Mouse (Mus musculus) G1E (cell line): ENCODE results near the gene Gucd1. TPM values are rescaled to one million over a fixed set of nuclear protein-coding genes. Genes with fewer than 3 reads are reported as not detected.

Experiments
- ATAC-seq: 2 replicates; pipeline ENCODE4 v1.8.0; 2016; ENCODE audit warnings: mild to moderate bottlenecking; ENCODE audit not compliant: insufficient number of reproducible peaks, poor library complexity, low FRiP score, severe bottlenecking; ENCODE audit errors: extremely low read depth
- DNase-seq: peaks from one replicate; pipeline ENCODE4 v3.0.0; 2012; ENCODE audit warnings: low spot score
- H3K27me3 ChIP-seq: 2 replicates; pipeline ENCODE4 v1.6.1; 2012; ENCODE audit warnings: mild to moderate bottlenecking, low read length, inconsistent platforms; ENCODE audit not compliant: insufficient read depth
- H3K36me3 ChIP-seq: replicated peaks from 2 replicates; pipeline ENCODE3; 2012; ENCODE audit warnings: mild to moderate bottlenecking, inconsistent platforms
- H3K4me1 ChIP-seq: 2 replicates; pipeline ENCODE4 v1.6.1; 2012; ENCODE audit warnings: low read depth, low read length, inconsistent platforms, mixed read lengths; ENCODE audit not compliant: insufficient read depth
- H3K4me3 ChIP-seq: 2 replicates; pipeline ENCODE4 v1.5.1; 2012; ENCODE audit warnings: low read depth, mild to moderate bottlenecking, inconsistent platforms, low read length, moderate library complexity, mixed read lengths
- H3K9me3 ChIP-seq: replicated peaks from 2 replicates; pipeline ENCODE4 v1.6.1; 2012; ENCODE audit warnings: inconsistent platforms
- CTCF ChIP-seq: IDR thresholded peaks from 2 replicates; pipeline ENCODE4 v1.5.1; 2012; ENCODE audit warnings: low read depth, low read length, inconsistent platforms, mixed read lengths
- GATA1 ChIP-seq: IDR thresholded peaks from 2 replicates; pipeline ENCODE4 v1.6.1; 2012; ENCODE audit warnings: borderline replicate concordance, low read length, inconsistent platforms, mixed read lengths
- GATA2 ChIP-seq: IDR thresholded peaks from 2 replicates; pipeline ENCODE4 v1.6.1; 2012; ENCODE audit warnings: low read depth, low read length, inconsistent platforms, borderline replicate concordance
- POLR2AphosphoS5 ChIP-seq: IDR thresholded peaks from 2 replicates; pipeline ENCODE4 v1.6.1; 2012; ENCODE audit warnings: low read depth, low read length, inconsistent platforms; ENCODE audit not compliant: insufficient replicate concordance
- TAL1 ChIP-seq: conservative IDR thresholded peaks from 2 replicates; pipeline ENCODE4 v1.6.1; 2012; ENCODE audit warnings: low read depth, low read length, inconsistent platforms, mixed read lengths
- polyA plus RNA-seq: library from polyadenylated mRNA; stranded (reverse); fragments of >175 nt; gene quantifications from 2 replicates; pipeline ENCODE4 v1.2.3, GENCODE M21; 2012
- total RNA-seq, 2 experiments: library from RNA; stranded (forward) in 1 of 2; stranded (reverse) in 1 of 2; fragments of 200-1000 nt in 1 of 2; fragments of >200 nt in 1 of 2; fragmentation: Nextera tagmentation in 1 of 2; gene quantifications; 2 replicates each; pipeline ENCODE4 v1.2.3; 2014 to 2017

Gene Gucd1
- total and polyA plus RNA-seq, 3 experiments = 15.8 to 41.7 (median 26.1) TPM

DNA sequence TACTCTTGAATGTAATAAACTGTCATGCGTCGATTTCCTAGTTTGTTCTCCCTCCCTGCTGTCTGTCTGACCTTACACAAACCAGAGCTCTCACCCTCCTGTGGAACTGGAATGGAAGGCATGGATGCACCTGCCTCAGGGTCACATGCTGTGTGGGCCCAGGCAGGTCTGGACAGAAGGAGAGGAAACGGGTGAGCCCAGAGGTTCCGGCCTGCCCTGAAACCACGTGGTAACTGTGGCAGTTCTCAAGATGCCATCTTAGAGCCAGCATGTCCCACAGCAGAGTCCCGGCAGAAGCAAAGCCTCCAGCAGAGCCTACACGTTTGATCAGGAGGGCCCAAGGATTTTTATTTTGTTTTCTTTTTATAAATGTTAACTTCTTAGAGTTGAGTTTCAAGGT is 205.4 kb downstream of the Gucd1 start:
- peaks cover 59% of the 10 kb centered on the region for H3K36me3 ChIP-seq
- no peak for ATAC-seq
- TF ChIP-seq POLR2AphosphoS5 (no peak), GATA1 (no peak), TAL1 (no peak), GATA2 (no peak), CTCF (no peak)

DNA sequence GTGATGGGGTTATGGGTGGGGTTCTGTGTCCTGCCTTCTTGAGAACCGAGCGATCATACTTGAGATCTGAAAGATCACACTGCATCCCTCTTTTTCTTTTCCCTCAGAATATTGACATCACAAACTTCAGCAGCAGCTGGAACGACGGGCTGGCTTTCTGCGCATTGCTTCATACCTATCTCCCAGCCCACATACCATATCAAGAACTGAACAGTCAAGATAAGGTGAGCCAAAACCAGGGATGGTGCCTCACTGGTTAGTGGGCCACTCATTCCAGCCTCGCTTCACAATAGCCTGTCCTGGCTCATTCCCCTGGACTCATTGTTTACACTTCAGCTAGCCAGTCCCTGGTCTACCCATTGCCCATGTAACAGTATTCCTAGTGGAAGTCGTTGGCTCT is 210.6 kb downstream of the Gucd1 start:
- TF ChIP-seq GATA2 (no peak), GATA1 (no peak), POLR2AphosphoS5 (no peak), TAL1 (no peak), CTCF (no peak)
- DNase-seq (no peak), ATAC-seq (no peak)
- Histone ChIP-seq H3K4me1 (peaks cover 13% of the 10 kb centered on the region), H3K4me3 (no peak overlapping the region), H3K36me3 (peaks cover 99% of the 10 kb centered on the region), H3K9me3 (no peaks in the 10 kb centered on the region), H3K27me3 (no peaks in the 10 kb centered on the region)

More for the DNA sequence above, 205.4 kb downstream of the Gucd1 start:
- peaks cover under 1% of the 10 kb centered on the region; the same call in 1 of the 2 replicates for H3K27me3 ChIP-seq
- no peak for DNase-seq
- H3K4me3 ChIP-seq = no peak overlapping the region
- H3K4me1 ChIP-seq = no peaks in the 10 kb centered on the region
- H3K9me3 ChIP-seq = no peaks in the 10 kb centered on the region; the same call in 1 of the 2 replicates

DNA sequence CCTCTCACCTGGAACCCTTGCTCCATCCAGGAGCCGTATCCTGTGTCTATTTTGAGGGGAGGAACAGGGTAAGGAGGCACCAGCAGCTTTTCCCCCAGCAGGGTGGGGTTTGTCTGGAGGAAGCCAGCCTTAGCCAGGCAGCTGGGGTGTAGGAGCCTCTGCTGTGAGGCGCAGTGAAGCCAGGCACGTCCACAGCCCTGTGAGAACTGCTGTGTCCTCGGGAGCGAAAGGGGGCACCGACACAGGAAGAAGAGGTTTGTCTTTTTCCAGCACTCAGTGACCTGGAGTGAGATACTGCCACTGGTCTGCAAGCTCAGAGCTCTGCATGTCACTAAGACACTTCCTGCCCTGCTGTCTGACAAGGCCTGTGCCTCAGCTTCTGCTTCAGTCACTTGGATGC is 213.4 kb downstream of the Gucd1 start:
- no peak overlapping the region for H3K4me3 ChIP-seq
- peaks cover 94% of the 10 kb centered on the region for H3K36me3 ChIP-seq
- no peaks in the 10 kb centered on the region for H3K27me3 ChIP-seq
- no peak for ATAC-seq
- H3K9me3 ChIP-seq = no peaks in the 10 kb centered on the region
- TF ChIP-seq TAL1 (no peak), POLR2AphosphoS5 (no peak), CTCF (no peak), GATA1 (no peak), GATA2 (no peak)
- no peak for DNase-seq
- H3K4me1 ChIP-seq = peaks cover 25% of the 10 kb centered on the region

DNA sequence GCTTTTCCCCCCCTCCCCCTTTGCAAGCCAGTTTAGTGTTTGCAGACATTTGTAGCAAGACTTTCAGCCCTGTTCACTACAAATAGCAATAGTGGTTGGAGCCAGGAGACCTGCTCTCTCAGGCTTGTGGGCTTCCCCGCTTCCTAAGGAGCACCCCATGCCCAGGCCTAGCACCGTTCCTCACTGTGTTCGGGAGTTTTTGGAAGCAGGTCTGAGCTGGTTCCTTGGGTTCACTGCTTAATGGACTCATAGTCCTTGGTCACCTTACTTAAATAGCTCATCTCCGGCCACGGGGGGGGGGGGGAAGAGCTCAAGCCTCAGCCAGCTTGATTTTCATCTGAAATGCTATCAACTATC is 213.7 kb downstream of the Gucd1 start:
- ATAC-seq (no peak), DNase-seq (no peak)
- H3K4me1 ChIP-seq = peaks cover 25% of the 10 kb centered on the region
- H3K27me3 ChIP-seq = no peaks in the 10 kb centered on the region
- H3K9me3 ChIP-seq = no peaks in the 10 kb centered on the region
- peaks cover 94% of the 10 kb centered on the region for H3K36me3 ChIP-seq
- TF ChIP-seq POLR2AphosphoS5 (no peak), CTCF (no peak), TAL1 (no peak), GATA1 (no peak), GATA2 (no peak)
- no peak overlapping the region for H3K4me3 ChIP-seq

DNA sequence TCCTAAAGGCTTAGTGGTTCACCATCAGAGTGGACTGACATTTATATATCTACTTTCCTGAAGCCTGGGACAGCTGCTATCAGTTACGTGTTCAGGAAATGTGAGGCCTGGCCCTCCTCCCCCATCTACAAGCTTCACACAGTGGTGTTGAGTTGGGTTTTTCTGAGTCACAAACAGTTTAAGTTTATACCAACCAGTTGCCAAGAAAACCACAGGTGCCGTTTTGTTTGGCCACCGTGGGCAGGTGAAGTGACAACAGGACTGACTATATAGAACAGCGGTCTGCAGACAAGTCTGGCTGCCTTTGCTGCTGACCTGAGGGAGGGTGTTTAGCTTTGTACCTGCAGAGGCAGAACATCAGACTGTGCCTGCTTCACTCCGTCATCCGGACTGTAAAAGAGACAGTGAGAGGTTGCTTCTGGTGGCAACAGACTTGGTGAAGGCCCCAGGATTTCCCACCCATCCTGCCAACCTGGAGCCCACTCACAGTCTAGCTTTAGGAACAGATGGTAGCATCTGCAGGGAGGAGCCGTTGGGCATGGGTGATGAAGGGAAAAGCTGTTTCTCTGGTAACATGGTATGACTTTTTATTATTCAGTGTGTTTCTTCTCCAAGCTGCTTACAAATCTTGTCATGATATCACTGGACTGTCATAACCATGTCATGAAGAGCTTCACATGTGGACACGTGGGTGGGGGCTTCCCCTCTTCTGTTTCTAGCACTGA is 214.3 kb downstream of the Gucd1 start:
- TF ChIP-seq CTCF (no peak), TAL1 (no peak), POLR2AphosphoS5 (no peak), GATA2 (no peak), GATA1 (no peak)
- Histone ChIP-seq H3K27me3 (no peaks in the 10 kb centered on the region), H3K4me1 (peaks cover 25% of the 10 kb centered on the region), H3K36me3 (peaks cover 93% of the 10 kb centered on the region), H3K9me3 (no peaks in the 10 kb centered on the region), H3K4me3 (no peak overlapping the region)
- ATAC-seq = no peak
- no peak for DNase-seq

DNA sequence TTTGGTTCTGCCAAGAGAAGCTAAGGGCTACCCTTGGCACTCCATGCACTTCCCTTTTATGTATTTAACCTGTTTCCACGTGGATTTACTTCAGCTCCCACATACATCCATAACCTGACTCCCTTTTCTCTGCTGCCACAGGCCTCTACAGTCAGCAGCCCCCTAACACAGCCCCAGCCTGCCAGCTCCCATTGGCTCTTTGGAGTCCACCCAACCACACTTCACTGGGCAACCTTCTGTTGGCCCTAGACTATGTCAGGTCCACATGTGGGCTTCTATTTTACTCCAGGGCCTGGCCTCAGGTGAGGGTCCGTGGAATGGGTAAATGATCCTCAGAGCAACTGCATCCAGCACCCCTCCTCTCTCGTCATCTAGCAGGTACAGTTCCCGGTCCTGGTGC is 215.2 kb downstream of the Gucd1 start:
- Histone ChIP-seq H3K36me3 (peaks cover 89% of the 10 kb centered on the region), H3K9me3 (no peaks in the 10 kb centered on the region), H3K4me3 (no peak overlapping the region), H3K27me3 (no peaks in the 10 kb centered on the region), H3K4me1 (peaks cover 25% of the 10 kb centered on the region)
- TF ChIP-seq GATA1 = no peak
- no peak for TF ChIP-seq CTCF
- TF ChIP-seq POLR2AphosphoS5 = no peak
- no peak for TF ChIP-seq GATA2
- TF ChIP-seq TAL1 = no peak
- DNase-seq (no peak), ATAC-seq (no peak)

DNA sequence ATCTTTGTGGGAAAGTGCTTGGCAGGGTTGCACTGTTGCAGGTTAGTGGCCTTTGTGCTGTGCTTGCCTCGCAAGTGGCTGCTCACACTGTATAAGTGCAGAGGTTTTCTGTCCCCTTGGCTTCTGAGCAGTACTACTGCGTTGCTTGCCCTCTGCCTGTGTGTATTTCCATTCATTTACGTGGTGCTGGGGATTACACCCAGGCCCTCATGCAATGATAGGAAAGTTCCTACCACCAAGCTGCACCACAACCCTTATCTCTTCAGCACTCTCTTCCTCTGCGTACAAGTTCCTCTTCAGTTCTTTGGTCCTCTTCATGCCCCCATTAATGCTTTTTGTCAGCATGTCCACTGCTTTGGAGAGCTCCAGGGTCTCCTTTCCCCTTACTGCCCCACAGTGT is 215.8 kb downstream of the Gucd1 start:
- H3K36me3 ChIP-seq = peaks cover 89% of the 10 kb centered on the region
- TF ChIP-seq GATA2 (no peak), TAL1 (no peak), CTCF (no peak), POLR2AphosphoS5 (no peak), GATA1 (no peak)
- peak; percentile 35 for DNase-seq
- peaks cover 23% of the 10 kb centered on the region for H3K4me1 ChIP-seq
- no peaks in the 10 kb centered on the region for H3K9me3 ChIP-seq
- ATAC-seq = peak; percentile 84
- no peak overlapping the region for H3K4me3 ChIP-seq
- no peaks in the 10 kb centered on the region for H3K27me3 ChIP-seq
